11 mouse cellular contexts compared by ENCODE assay signal in genomic region chr1:59070867-59071266, GRCm38 (mm10). TPM values are rescaled to one million over a fixed set of nuclear protein-coding genes. Genes with fewer than 3 reads are reported as not detected.
A peak's percentile ranks its signal among the peaks of the same experiment; 100 is the strongest.
DNase-seq lines count a peak whose midpoint lies in the region; ATAC-seq and TF ChIP-seq lines count a peak whose summit lies in the region.
"Had no signal": no experiment of that assay in that cellular context is flagged by ENCODE, and none has a peak within 500 bp of the region (broad histone marks: within the 10 kb centered on the region; RNA-seq: fewer than 3 reads in every experiment).

No protein-coding gene starts in this region.

- TF ChIP-seq POLR2A in CH12.LX (IDR thresholded peaks at IDR 0.05; ENCODE audit: low read depth, low read length) = no peak

- no peaks in the 10 kb centered on the region for H3K9me3 ChIP-seq in heart, embryonic 10.5 days
- no peaks in the 10 kb centered on the region for H3K9me3 ChIP-seq in CH12.LX (replicated peaks; ENCODE audit: low read length)
- no peaks in the 10 kb centered on the region for H3K9me3 ChIP-seq in intestine, embryonic 16.5 days (ENCODE audit: control insufficient read depth, low read length)
- H3K9me3 ChIP-seq: heart, embryonic 12.5 days; megakaryocyte, embryonic 14.5 days had no signal

- peak in 1 of 2 experiments; percentile 86; a peak in 2 of 4 replicates for TF ChIP-seq CTCF in CH12.LX (conservative IDR thresholded peaks at IDR 0.05 in 1 of 2, IDR thresholded peaks at IDR 0.05 in 1 of 2; ENCODE audit: low read depth in 2 of 2, low read length in 2 of 2)

- dilution Hi-C loops in CH12.LX (cut with MboI; ENCODE audit: extremely low pct_ligation_motif_present, extremely low pct_unique_long_range_greater_than_20kb, low sequenced_read_pairs) = no loop called here

- no peaks in the 10 kb centered on the region for H3K4me1 ChIP-seq in heart, embryonic 10.5 days
- H3K4me1 ChIP-seq in CH12.LX (ENCODE audit: control insufficient read depth in 1 of 2, insufficient read depth in 2 of 2) = peaks cover 2 to 9% of the 10 kb centered on the region in 2 experiments; a peak in 2 of 4 replicates
- H3K4me1 ChIP-seq in intestine, embryonic 16.5 days (ENCODE audit: control insufficient read depth, insufficient read depth, low read length) = no peaks in the 10 kb centered on the region
- H3K4me1 ChIP-seq: heart, embryonic 12.5 days had no signal

- no peak overlapping the region for H3K9ac ChIP-seq in CH12.LX (ENCODE audit: insufficient read depth, low read depth)
- no peak overlapping the region for H3K9ac ChIP-seq in intestine, embryonic 16.5 days (ENCODE audit: low read depth, low read length)
- H3K9ac ChIP-seq: heart, embryonic 12.5 days had no signal

- no peak overlapping the region for H3K4me3 ChIP-seq in heart, embryonic 10.5 days
- H3K4me3 ChIP-seq in CH12.LX (replicated peaks in 1 of 3; ENCODE audit: low read depth in 2 of 3, low read length in 2 of 3, poor library complexity in 1 of 3) = no peak overlapping the region
- H3K4me3 ChIP-seq in intestine, embryonic 16.5 days (ENCODE audit: low read length) = no peak overlapping the region
- H3K4me3 ChIP-seq: heart, embryonic 12.5 days; megakaryocyte, embryonic 14.5 days had no signal

- in situ Hi-C loops in CH12.LX (cut with MboI; ENCODE audit: low pct_ligation_motif_present, low pct_unique_long_range_greater_than_20kb, low sequenced_read_pairs) = no loop called here

- WGBS in heart, embryonic 10.5 days = 29% methylated on average over 3 of the region's 3 CpGs
- 30% methylated on average over 3 of the region's 3 CpGs for WGBS in intestine, embryonic 16.5 days

- intact Hi-C loops in heart, postnatal 10 days (cut with DNase I) = no loop called here

- TF ChIP-seq EP300 in CH12.LX (IDR thresholded peaks at IDR 0.05; ENCODE audit: low read length) = no peak

- H3K36me3 ChIP-seq in heart, embryonic 10.5 days = no peaks in the 10 kb centered on the region
- H3K36me3 ChIP-seq in CH12.LX (replicated peaks in 1 of 2; ENCODE audit: control insufficient read depth in 1 of 2, insufficient read depth in 1 of 2, low read length in 1 of 2) = no peaks in the 10 kb centered on the region
- H3K36me3 ChIP-seq in intestine, embryonic 16.5 days (ENCODE audit: control insufficient read depth, insufficient read depth, low read length) = no peaks in the 10 kb centered on the region
- H3K36me3 ChIP-seq in splenic B cell, adult 2 months (ENCODE audit: control insufficient read depth, insufficient read depth, low read length, poor library complexity, severe bottlenecking) = no peaks in the 10 kb centered on the region
- H3K36me3 ChIP-seq: heart, embryonic 12.5 days had no signal

- H3K4me2 ChIP-seq in CH12.LX (ENCODE audit: insufficient read depth, low read depth, poor library complexity, severe bottlenecking) = peak overlapping the region; percentile 50
- H3K4me2 ChIP-seq in intestine, embryonic 16.5 days (ENCODE audit: low read depth, low read length) = no peak overlapping the region
- H3K4me2 ChIP-seq: heart, embryonic 12.5 days had no signal

- H3K27ac ChIP-seq in heart, embryonic 10.5 days = no peak overlapping the region
- no peak overlapping the region for H3K27ac ChIP-seq in CH12.LX (ENCODE audit: insufficient read depth, low read depth)
- no peak overlapping the region for H3K27ac ChIP-seq in intestine, embryonic 16.5 days (ENCODE audit: low read length)

- peak; percentile 41 for TF ChIP-seq RAD21 in CH12.LX (IDR thresholded peaks at IDR 0.05; ENCODE audit: low read depth, low read length)

- peak; percentile 53; the same call in 1 of the 2 replicates for ATAC-seq in intestine, embryonic 16.5 days
- no peak for ATAC-seq in erythroid progenitor cell, adult 5-6 weeks (replicated peaks; ENCODE audit: low FRiP score, poor library complexity, severe bottlenecking)

- peak; percentile 9 to 10 for DNase-seq in heart, postnatal 10 days
- DNase-seq in heart, embryonic 10.5 days (ENCODE audit: low spot score) = no peak
- DNase-seq in CH12.LX (ENCODE audit: extremely low read depth) = peak; percentile 25
- DNase-seq in splenic B cell, adult 2 months (ENCODE audit: low read depth, low spot score) = peak; percentile 51
- DNase-seq in testis, postnatal 14 days (ENCODE audit: low spot score) = no peak
- DNase-seq in gastrocnemius, adult 18-20 months (ENCODE audit: low spot score) = no peak

- H3K79me2 ChIP-seq in CH12.LX (replicated peaks; ENCODE audit: control insufficient read depth, extremely low read depth, insufficient read depth, poor library complexity, severe bottlenecking) = no peaks in the 10 kb centered on the region

- no peaks in the 10 kb centered on the region for H3K27me3 ChIP-seq in heart, embryonic 10.5 days (ENCODE audit: insufficient read depth, poor library complexity, severe bottlenecking)
- no peaks in the 10 kb centered on the region for H3K27me3 ChIP-seq in CH12.LX (replicated peaks)
- no peaks in the 10 kb centered on the region for H3K27me3 ChIP-seq in intestine, embryonic 16.5 days (replicated peaks; ENCODE audit: control insufficient read depth, insufficient read depth, low read length)
- H3K27me3 ChIP-seq in splenic B cell, adult 2 months (ENCODE audit: control insufficient read depth, insufficient read depth, low read length, poor library complexity, severe bottlenecking) = no peaks in the 10 kb centered on the region
- H3K27me3 ChIP-seq: heart, embryonic 12.5 days had no signal

TF ChIP-seq in CH12.LX, 34 proteins besides CTCF, POLR2A, EP300 and RAD21:
- TF ChIP-seq GABPA (IDR thresholded peaks at IDR 0.05; ENCODE audit: insufficient replicate concordance, low read depth, low read length) (no peak), SIN3A (IDR thresholded peaks at IDR 0.05; ENCODE audit: low read length) (no peak), JUND (conservative IDR thresholded peaks at IDR 0.05; ENCODE audit: low read depth, low read length) (no peak), MAX (IDR thresholded peaks at IDR 0.05; ENCODE audit: low read length) (peak; percentile 47; the same call in 1 of the 2 replicates), SMC3 (IDR thresholded peaks at IDR 0.05; ENCODE audit: low read depth, low read length) (peak; percentile 83), ETS1 (conservative IDR thresholded peaks at IDR 0.05; ENCODE audit: low read depth, low read length) (no peak)

RNA-seq across cellular contexts. Expression of gene C2cd6, which starts 23.8 kb away (rescaled TPM):
- not detected for total RNA-seq in heart, postnatal 10 days (2021)
- polyA plus RNA-seq in heart, embryonic 10.5 days (2016; fragmentation: Nextera tagmentation; extraction: Ambion mirVana) = not detected in 2 replicates
- not detected in 2 replicates for total RNA-seq in CH12.LX (2012; rRNA removed)
- total RNA-seq in CH12.LX (2014; rRNA removed) = not detected in 2 replicates
- not detected in 2 replicates for polyA plus RNA-seq in CH12.LX (2012; ENCODE audit: insufficient read length, low read depth)
- polyA plus RNA-seq in intestine, embryonic 16.5 days (2015; fragmentation: Nextera tagmentation; extraction: Ambion mirVana) = not detected in 2 replicates
- total RNA-seq in erythroid progenitor cell, adult 5-6 weeks (2015; ENCODE audit: low replicate concordance) = not detected in 2 replicates
- not detected in 2 replicates for total RNA-seq in erythroid progenitor cell, adult 5-6 weeks (2017; ENCODE audit: low replicate concordance)
- total RNA-seq in gastrocnemius, adult 18-20 months (2021) = not detected
- total RNA-seq: left cerebral cortex, adult 8-10 months had no signal
- polyA plus RNA-seq: heart, embryonic 12.5 days had no signal

RNA-seq across cellular contexts. Expression of gene Tmem237, which starts 49.3 kb away (rescaled TPM):
- total RNA-seq in heart, postnatal 10 days (2021) = 1 to 10 TPM; 4.3 to 6.2 TPM
- 17.8 and 29.8 TPM in 2 replicates for polyA plus RNA-seq in heart, embryonic 10.5 days (2016; fragmentation: Nextera tagmentation; extraction: Ambion mirVana)
- total RNA-seq in CH12.LX (2012; rRNA removed) (4.0 and 4.4 TPM in 2 replicates), CH12.LX (2014; rRNA removed) (8.5 and 10.3 TPM in 2 replicates)
- polyA plus RNA-seq in CH12.LX (2012; ENCODE audit: insufficient read length, low read depth) = 6.0 and 8.2 TPM in 2 replicates
- 30.8 and 34.0 TPM in 2 replicates for polyA plus RNA-seq in intestine, embryonic 16.5 days (2015; fragmentation: Nextera tagmentation; extraction: Ambion mirVana)
- 2.5 TPM in 1 of 2 replicates, not detected in the other for total RNA-seq in erythroid progenitor cell, adult 5-6 weeks (2015; ENCODE audit: low replicate concordance)
- 0.26 TPM in 1 of 2 replicates, not detected in the other for total RNA-seq in erythroid progenitor cell, adult 5-6 weeks (2017; ENCODE audit: low replicate concordance)
- total RNA-seq in gastrocnemius, adult 18-20 months (2021) = 1 to 10 TPM; 3.2 to 4.4 TPM

Comparison
In these comparisons a context has a peak if more than half of its experiments do, and no peak if none do; other contexts are left out.
1. DNase-seq: peak in heart, postnatal 10 days (2 of 2), CH12.LX (single experiment) and splenic B cell, adult 2 months (single experiment); none in heart, embryonic 10.5 days (single experiment), testis, postnatal 14 days (single experiment) and gastrocnemius, adult 18-20 months (single experiment).